Mouse (Mus musculus): ENCODE results near the gene Smg1.

- TF ChIP-seq CTCF (IDR thresholded peaks at IDR 0.05; ENCODE audit: borderline replicate concordance, insufficient read depth, low read depth, low read length) (no peak), POLR2A (IDR thresholded peaks at IDR 0.05; ENCODE audit: borderline replicate concordance, insufficient read depth, low read length) (no peak)
Measured at GRCm38 (mm10) chr7:118274851-118275250, 31.4 kb upstream of the Smg1 start.

Data from cerebellum, adult 2 months (tissue).